Mouse (Mus musculus) bone marrow macrophage, adult 2 months (primary cell): Measurements from ENCODE around the gene Nipal4.

Experiments used
- CTCF ChIP-seq: IDR thresholded peaks from 2 replicates; pipeline ENCODE4 v1.5.1; 2012; ENCODE audit warnings: low read depth, mild to moderate bottlenecking, low read length, moderate library complexity
- POLR2A ChIP-seq: IDR thresholded peaks from 2 replicates; pipeline ENCODE4 v1.6.1; 2012; ENCODE audit warnings: mild to moderate bottlenecking, low read depth, low read length, borderline replicate concordance

DNA sequence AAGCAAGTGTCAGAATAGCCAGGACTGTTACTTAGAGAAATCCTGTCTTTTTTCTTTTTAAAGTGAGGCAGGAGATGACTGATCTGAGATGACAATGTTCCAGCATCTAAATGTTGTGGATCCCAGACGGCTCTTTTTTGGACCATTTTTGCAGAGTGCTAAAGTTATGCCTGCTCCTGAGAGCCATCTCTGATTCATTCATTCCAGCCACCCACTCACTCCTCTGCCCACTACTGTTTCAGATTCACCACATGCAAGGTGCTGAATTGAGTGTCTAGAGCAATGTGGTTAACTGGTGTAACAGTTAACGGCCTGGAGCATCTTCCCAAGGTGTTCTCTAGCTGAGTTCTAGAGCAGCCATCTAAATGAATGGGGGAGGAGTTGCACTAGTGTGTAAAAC lies 31.4 kb downstream of the Nipal4 start:
- TF ChIP-seq CTCF: no peak
- TF ChIP-seq POLR2A: no peak
